Mouse (Mus musculus) liver, adult 2 months (tissue): ENCODE data around the gene Atp9a.

ENCODE experiments used
- CTCF ChIP-seq: fragments of 200-500 bp; IDR thresholded peaks from 2 replicates; pipeline ENCODE4 v1.5.1; 2011; ENCODE audit warnings: low read depth, low read length, control low read depth
- POLR2A ChIP-seq: fragments of 200-500 bp; IDR thresholded peaks from 2 replicates; pipeline ENCODE4 v1.6.1; 2011; ENCODE audit warnings: low read length, control low read depth; ENCODE audit not compliant: insufficient read depth; ENCODE audit errors: extremely low read depth

GRCm38 (mm10) chr2:168718267-168718666 is 23.9 kb downstream of the Atp9a start:
- TF ChIP-seq POLR2A (no peak), CTCF (no peak)
